Mouse (Mus musculus): Measurements from ENCODE around the gene Slc7a11.

The Slc7a11 gene

DNA sequence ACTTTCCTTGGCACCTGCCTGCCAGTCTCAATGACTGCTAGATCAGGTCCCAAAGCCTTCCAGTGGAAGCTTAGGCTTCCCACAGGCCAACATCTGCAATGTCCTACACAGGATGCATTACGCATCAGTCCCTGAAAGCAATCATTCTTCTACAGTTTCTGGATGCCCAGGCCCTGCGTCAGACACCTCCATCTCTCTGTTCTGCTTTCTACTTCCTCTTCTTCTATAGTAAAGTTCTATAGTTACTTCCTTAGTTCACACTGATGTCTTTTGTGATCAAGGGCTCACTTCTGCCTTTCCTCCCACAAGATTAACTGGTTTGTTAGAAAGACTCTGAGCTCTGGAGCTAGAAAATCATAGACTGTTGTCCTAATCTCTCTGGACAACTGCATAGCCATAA lies 36.6 kb downstream of the Slc7a11 start:
- in situ Hi-C loops (cut with MboI, MseI) = no loop called here

DNA sequence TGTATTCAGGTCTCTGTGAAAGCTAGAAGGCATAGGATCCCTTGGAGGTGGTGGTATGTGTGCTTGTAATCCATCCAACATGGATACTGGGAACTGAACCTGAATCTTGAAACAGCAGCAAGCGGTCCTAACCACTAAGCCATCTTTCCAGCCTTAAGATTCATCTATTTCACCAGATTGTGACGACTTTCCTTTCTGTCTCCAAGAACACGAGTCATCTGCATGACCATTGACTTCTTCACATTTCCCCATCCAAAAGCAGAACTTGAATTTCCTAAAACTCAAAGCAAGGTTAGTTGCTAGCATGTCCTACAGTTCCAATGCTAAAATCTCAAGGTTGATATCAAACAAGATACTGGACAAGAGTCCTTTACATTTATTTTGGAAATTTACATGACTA lies 37.5 kb downstream of the Slc7a11 start:
- in situ Hi-C loops (cut with MboI, MseI) = no loop called here

DNA sequence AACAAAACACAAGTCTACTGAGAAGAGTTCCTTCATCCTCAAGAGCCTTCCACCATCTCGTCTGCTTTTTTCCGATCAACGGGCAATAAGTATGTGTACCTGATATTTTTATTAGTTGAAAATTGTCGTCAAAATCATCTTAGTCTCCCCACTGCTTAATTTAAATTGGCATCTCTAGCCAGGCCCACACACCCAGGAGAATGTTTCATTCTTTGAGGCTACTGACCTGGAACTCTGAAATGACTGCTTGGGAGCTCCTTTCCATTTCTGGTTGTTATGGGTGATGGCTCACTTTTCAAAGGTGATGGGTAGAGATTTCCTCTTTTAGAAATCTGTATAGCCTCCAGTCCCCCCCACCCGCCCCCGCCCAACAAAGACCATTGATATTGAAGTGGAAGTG lies 54.6 kb downstream of the Slc7a11 start:
- in situ Hi-C loops (cut with MboI, MseI) = loop anchor here in 1 of 2 experiments (10.0 to 25.0 kb wide), 2 partner anchors 524 to 736 kb away; no protein-coding TSS in a partner anchor

DNA sequence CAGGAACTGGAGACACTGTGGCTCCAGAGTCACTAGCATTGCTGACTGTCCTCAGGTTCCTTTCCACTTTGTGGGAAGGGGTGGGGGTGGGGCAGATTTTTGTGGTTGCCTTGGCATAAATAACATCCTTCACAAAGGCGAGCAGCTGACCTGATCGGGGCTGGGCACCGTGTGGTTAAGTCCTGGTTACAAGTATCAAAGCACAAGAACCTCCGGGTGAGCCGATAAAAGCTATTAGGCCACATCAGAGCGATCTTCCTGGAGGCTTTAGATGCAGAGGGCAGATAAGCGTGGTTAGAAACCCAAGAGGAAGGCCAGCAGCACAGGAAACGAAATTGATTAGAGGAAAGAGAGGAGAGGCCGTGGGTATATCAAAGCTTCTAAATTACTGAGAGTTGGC lies 55.1 kb downstream of the Slc7a11 start:
- in situ Hi-C loops (cut with MboI, MseI) = loop anchor here in 1 of 2 experiments (10.0 to 25.0 kb wide), 2 partner anchors 524 to 737 kb away; no protein-coding TSS in a partner anchor

DNA sequence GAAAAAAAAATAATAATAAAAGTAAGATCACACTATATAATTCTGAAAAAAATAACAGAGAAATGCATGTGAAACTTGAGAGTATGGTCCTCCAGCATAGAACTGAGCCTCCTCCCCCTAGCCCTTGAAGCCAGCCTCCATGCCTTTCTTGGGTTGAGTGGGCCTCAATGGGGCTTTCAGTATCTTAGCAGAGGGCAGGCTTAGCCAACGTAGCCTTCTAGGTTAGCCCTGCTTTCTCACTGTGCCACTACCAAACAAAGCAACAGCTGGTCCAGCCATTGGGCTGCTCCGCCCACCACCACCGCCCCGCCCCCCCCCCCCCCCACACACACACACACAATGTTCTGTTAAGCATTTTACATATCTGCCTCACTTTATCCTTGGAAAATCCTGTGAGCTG lies 56.1 kb downstream of the Slc7a11 start:
- in situ Hi-C loops (cut with MboI, MseI) = loop anchor here in 1 of 2 experiments (10.0 to 25.0 kb wide), 2 partner anchors 525 to 738 kb away; no protein-coding TSS in a partner anchor

DNA sequence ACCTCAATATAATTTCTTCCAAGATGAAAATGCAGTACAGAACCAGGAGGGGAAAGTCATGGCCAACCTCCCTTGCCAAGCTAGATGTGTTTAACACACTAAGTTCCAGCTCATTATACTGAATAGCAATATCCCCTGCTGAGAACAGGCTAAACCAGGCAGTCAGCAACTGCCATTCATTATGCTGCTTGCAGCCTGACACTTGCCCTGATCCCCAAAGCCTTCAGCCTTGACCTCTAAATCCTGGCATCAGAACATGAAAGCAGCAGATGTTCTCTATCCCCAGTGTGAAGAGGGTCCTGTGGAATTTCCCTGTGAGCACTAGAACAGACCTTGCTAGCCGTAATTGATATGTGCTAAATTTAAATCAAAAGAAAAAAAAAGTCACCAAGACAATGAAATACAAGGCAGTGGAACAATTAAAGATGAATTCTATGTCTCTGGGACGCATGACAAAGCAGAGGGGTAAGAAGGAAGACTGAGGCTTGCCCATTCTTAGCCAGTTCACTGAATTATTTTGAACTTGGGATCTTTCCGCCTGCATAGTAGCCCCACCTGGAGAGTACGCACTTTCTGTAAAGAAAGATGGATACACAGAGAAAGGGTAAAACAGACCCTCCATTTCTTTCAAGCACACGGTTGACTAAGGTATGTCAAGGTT lies 56.7 kb downstream of the Slc7a11 start:
- in situ Hi-C loops (cut with MboI, MseI) = loop anchor here in 1 of 2 experiments (10.0 to 25.0 kb wide), 2 partner anchors 526 to 738 kb away; no protein-coding TSS in a partner anchor

DNA sequence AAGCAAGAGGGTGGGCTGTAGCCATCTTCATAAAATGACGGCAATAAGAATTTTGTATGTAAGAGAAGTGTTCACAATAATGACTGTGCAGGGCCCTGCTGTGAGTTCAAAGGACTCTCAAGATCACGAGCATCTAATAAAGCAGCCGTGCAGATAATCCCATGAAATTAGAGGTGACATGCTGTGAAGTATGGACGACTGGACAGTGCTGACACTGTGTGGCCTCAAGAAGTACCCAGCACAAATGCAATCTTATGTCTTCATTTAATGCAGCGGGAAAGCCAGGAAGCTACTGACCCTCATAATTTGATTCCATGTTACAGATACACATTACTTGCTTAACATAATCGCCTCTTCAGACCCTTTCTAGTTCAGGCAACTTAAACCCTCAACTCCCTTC lies 57.3 kb downstream of the Slc7a11 start:
- in situ Hi-C loops (cut with MboI, MseI) = loop anchor here in 1 of 2 experiments (10.0 to 25.0 kb wide), 2 partner anchors 526 to 739 kb away; no protein-coding TSS in a partner anchor

DNA sequence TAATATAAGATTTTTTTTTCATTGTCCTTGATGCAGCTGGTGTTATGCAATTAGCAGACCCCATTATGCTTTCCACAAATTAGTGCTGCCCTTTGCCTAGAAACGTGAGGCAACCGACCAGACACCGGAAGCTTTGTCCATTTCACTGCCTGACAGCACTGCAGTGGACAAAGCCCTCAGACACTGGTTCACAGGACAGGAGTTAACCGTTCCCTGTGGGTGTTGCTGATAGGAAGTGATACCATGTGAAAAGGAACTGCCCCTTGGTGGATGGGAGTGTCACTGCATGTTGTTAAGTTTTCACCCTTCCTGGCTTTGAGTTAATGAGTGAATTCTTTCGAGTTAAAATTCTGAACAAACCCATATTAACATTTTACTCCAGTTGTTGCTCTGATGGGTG lies 60.7 kb downstream of the Slc7a11 start:
- in situ Hi-C loops (cut with MboI, MseI) = loop anchor here (5.0 to 25.0 kb wide), 3 partner anchors 510 to 742 kb away; no protein-coding TSS in a partner anchor

DNA sequence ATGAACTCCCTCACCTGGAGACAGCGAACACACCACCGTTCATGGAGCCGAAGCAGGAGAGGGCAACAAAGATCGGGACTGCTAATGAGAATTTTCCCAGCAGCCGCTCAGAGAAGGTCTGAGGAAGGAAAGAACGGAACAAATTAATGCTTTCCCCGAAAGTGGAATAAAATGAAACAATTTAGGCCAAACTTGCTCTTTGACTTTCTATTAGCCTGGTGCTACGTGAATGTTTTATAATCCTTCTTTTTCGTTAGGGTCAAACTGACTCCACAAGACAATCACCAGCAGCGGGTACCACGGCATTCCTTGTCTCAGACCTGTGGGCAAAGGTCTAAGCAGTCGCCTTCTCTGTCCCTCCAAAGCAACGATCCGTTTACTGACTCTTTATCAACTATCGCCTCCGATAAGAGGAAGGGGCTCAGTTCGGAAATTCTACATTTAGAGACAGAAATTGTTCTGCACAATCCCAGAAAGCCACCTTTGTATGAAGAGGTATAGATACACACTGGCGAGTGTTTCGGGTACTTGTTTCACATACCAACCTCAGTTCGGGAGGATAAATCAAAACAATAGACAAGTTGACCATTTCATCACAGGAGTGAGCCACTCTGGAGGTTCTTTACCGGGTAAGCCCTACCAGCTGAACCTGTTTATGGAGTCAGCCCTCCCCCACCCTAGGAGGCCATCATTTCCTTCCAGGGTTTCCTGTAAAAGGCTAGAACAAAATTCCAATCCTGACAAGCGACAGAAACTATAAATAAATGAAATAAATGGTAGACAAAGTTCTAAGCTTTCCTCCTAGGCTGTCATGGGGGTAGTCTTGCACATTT lies 61.3 kb downstream of the Slc7a11 start:
- in situ Hi-C loops (cut with MboI, MseI) = loop anchor here (5.0 to 25.0 kb wide), 3 partner anchors 510 to 743 kb away; no protein-coding TSS in a partner anchor

DNA sequence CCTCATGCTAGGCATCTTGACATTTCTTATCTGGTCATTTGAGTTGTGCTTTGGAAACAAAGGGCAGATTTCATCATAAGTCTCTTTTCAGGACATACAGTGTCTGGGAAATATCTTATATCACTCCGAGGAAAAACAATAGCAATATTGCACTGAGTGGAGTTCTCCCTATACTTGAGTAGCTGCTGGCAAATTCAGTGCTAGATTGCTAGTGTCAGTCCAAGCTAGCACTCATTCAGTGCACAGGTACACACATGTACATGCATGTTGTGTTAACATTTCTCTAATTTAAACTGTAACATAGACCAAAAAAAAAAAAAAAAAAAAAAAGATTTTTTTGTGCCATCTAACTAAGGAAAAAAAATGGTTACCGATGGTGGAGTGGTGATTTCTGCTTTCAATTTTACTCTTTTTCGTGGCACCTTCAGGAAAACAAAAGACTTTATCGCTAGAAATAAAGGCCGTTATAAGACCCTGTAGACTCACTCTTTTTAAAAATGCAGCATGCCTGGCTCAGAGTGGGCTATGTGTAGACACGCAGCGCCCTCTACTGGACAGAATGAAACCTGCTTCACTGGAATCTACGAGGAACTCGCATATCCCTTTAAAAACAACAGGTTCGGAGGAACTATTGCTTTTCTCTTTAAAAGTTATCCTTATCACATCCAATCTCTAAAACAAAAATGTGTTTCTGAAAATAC lies 62.1 kb downstream of the Slc7a11 start:
- in situ Hi-C loops (cut with MboI, MseI) = loop anchor here (5.0 to 25.0 kb wide), 3 partner anchors 511 to 743 kb away; no protein-coding TSS in a partner anchor

DNA sequence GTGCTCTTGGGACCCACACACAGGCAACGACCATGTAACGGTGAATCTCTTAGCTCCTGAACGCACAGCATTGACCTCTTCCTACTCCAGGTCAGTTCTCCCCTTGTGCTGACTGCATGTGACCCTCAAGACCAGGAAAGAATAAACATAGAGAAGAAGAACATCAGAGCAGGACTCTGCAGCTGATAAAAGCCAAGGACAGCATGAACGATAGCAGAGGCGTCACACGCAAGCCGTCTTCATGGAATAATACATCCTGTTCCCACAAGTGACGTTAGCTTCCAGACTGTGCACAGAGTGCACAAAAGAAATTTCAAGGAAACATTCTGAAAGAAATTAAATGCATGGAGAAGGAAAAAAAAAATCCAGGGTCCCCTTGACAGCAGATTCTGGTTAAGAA lies 63.5 kb downstream of the Slc7a11 start:
- in situ Hi-C loops (cut with MboI, MseI) = loop anchor here (5.0 to 25.0 kb wide), 3 partner anchors 512 to 745 kb away; no protein-coding TSS in a partner anchor

DNA sequence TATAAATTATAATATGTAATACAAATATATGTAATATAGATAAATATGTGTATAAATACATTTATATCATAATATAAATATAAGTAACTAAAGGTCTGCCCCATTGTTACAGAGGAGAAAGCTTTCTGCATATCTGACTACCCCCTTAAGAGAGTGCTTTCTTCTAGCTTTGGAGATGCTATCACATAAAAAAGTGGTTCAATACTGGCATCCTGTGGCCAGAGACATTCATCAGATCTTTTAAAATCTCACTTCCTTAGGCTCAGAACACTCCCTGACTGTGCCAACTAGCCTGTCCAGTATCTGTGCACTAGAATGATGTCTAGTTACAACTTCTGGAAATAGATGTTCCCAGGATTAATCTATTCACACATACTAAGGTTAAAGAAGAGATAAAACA lies 67.9 kb downstream of the Slc7a11 start:
- in situ Hi-C loops (cut with MboI, MseI) = loop anchor here in 1 of 2 experiments (25.0 kb wide), 1 partner anchor 537 kb away; no protein-coding TSS in a partner anchor

DNA sequence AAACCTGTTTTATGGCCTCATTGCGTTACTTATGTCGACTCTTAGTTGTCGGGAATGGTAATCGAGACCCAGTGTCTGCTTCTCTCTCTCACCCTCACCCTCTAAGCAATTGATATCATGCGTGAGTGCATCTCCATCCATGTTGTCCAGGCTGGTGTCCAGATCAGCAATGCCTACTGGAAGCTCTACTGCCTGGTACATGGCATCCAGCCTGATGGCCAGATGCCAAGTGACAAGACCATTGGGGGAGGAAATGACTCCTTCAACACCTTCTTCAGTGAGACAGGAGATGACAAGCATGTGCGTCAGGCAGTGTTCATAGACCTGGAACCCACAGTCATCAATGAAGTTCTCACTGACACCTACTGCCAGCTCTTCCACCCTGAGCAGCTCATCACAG lies 73.6 kb downstream of the Slc7a11 start:
- in situ Hi-C loops (cut with MboI, MseI) = no loop called here

DNA sequence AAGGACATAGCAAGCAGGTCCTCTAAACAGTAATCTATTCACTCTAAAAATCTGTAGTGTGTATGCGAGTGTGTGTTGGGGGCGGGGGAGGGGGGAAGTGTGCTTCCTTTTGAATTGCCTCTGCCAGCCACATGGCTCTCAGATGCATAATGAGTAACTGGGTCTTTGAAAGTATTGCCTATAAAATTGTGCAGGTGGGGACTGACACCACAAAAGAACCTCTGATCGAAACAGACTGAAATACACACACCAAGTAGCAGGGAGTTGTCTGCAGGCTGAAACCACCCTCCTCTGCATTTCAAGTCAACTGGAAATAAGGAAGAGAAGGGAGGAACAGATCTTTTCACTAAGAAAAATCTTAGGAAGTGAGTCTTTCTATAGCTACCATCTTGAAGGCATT lies 76.2 kb downstream of the Slc7a11 start:
- in situ Hi-C loops (cut with MboI, MseI) = no loop called here

DNA sequence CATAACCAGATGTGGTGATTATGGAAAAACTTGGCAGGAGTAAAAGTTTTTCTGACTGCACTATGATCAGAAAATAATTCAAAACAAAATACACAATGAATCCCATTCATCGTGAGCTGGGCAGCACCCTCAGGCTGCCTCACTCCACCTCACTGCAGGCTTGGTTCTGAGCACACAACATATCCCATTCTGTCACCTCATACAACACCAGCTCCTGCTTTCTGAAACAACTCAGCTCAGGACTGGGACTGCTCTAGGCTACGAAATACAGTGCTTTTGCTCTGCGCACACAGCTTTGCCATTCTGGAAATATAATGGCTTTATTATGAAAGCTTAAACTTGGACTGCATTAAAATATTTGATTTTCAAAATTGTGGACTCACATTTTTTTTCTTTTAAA lies 79.8 kb downstream of the Slc7a11 start:
- in situ Hi-C loops (cut with MboI, MseI) = no loop called here

DNA sequence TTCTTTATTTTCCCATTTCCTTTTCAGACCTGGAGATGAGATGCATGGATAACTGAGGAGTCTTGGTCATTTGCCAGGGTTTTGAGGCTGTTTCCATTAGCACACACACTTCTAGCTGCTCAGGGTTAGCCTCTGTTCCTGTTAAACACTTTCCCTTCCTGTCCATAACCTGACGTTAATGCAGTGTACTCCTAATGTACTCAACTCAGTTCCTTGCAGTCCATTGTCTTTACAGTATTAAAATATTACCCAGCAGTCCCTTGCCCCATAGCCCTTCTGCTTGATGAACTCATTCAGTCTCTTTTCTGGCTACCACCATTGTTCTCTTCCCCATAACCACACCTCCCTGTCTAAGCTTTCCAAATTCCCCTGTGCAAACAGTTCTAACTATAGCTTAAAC lies 96.3 kb downstream of the Slc7a11 start:
- in situ Hi-C loops (cut with MboI, MseI) = no loop called here

DNA sequence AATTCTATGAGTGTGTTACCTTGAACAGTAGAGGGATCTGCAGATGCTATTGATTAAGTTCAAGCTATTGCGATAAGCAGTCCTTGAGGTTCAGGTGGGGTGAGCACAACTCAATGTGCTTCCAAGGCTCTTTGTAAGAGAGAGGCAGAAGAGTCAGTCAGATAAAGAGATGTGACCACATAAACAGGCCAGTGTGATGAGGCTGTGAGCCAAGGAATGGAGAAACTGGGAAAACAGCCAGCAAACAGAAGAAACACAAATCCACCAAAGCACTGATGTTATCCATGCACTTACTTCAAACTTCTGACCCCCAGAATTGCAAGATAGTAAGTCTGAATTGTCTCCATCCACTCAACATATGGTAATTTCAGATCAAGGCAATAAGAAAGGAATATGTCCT lies 99.0 kb downstream of the Slc7a11 start:
- in situ Hi-C loops (cut with MboI, MseI) = no loop called here

DNA sequence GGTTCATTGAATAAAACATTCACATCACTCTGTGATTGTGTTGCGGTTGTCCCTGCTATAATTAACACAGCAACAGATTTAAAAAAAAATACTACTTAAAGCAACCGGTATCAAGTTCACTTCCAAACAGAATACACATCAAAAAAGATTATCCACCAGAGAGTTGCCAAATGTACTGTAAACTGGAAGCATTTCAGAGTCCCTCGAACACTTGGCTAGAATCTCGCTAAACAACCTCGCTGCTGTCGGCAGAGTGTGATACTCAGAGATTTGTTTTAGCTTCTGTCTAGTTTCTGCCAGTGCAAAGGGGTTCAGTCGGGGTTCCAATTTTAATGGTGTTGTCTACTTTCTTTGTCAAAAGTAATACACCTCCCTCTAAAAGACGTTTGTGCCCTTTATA lies 118.9 kb downstream of the Slc7a11 start:
- in situ Hi-C loops (cut with MboI, MseI) = no loop called here

DNA sequence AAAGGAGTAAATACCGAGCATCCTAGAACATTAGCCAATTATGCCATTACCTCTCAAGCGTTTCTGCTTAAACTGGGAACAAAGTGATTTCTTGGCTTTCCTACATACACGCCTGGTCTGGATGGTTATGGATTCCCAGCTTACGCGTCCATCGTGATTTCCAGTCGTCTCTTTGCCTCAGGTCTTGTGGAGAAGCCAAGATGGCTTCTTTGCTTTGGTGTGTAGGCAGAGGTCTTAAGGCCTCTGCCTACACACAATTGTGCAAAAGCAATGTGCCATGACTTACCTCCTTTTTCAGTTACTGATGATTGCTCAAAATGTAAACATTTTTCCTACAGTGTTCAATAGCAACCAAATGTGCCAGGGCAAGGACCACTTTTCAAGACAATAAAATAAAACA lies 119.5 kb downstream of the Slc7a11 start:
- in situ Hi-C loops (cut with MboI, MseI) = no loop called here

DNA sequence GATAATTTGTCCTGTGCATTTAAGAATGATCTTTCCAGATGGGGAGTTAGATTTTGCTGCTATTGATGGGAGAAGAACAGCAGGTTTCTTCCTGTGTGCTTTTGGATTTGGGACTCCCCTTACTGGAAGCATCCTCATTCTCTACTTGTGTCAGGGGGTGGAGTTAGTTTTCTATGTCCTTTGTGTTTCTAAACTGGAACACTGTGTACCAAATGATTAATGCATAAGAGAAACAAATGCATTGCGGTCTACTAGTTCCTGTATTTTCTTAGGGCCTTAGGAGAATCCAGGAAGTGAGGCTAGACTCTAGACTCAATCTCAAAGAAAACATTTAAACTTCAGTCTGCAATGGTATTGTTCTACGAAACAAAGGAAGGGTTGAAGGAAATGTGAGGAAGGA lies 122.6 kb downstream of the Slc7a11 start:
- in situ Hi-C loops (cut with MboI, MseI) = no loop called here

DNA sequence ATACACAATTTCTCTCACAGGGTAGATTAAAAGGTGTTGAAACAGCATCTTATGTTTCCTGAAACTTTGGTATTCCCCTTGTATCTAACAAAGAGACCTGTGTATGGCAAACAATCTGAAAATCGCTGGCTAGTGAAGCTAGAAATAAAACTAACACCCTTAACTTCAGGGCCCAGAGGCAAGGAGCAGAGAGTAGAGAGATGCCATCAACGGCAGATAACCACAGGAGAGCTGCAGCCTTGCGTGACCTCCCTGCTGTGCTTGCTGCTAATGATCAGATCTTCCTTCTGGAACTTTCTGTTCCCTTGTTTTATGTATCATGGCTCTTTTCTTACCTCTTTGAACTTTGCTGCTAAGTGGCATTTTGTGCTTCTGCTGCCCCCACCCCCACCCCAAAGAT lies 125.3 kb downstream of the Slc7a11 start:
- in situ Hi-C loops (cut with MboI, MseI) = no loop called here

DNA sequence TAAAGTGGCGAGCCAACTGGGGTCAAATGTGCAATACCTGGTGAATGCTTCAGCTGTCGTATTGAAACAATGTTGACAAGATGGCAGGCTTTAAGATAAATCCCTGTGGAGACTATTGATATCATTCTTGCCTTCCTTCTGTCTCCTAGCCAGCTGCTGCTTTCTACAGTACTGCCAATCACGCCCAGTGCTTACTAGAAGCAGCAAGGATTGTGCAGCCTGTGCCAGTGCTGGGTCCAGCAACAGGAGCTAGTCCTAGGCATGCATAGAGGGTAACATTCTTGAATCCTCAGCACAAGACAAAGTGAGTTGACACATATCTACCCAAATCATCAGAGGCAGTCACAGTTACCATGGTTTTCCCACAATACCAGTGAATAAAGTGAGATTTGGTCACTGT lies 129.6 kb downstream of the Slc7a11 start:
- in situ Hi-C loops (cut with MboI, MseI) = no loop called here

Measured in T-helper 17 cell (primary cell).